In genomic region chr11:80923286-80923951, GRCm38 (mm10) we compare ENCODE assay signal across 15 mouse cellular contexts.
A peak's percentile ranks its signal among the peaks of the same experiment; 100 is the strongest.
DNase-seq lines count a peak whose midpoint lies in the region; ATAC-seq lines count a peak whose summit lies in the region.
"Had no signal": no experiment of that assay in that cellular context is flagged by ENCODE, and none has a peak within 500 bp of the region (broad histone marks: within the 10 kb centered on the region; RNA-seq: fewer than 3 reads in every experiment).

No protein-coding gene starts in this region.

- DNase-seq in midbrain, embryonic 14.5 days, result peak; percentile 25
- DNase-seq in midbrain, embryonic 10.5 days (ENCODE audit: low spot score), result no peak
- peak; percentile 47 to 63 for DNase-seq in frontal cortex, postnatal 36 days (ENCODE audit: low spot score in 2 of 2)
- DNase-seq in left cerebral cortex, postnatal 14 days (ENCODE audit: low spot score in 2 of 2), result peak; percentile 51 to 64
- peak; percentile 66 for DNase-seq in telencephalon, adult 2 months (ENCODE audit: low read depth, low spot score)
- no peak for DNase-seq in lung, postnatal 10 days
- no peak for DNase-seq in heart, postnatal 36 days
- DNase-seq: cerebellum, adult 8-10 months; kidney, adult 2 months had no signal

- intact Hi-C loops in left cerebral cortex, postnatal 14 days (cut with DNase I), result no loop called here
- intact Hi-C loops in heart, postnatal 36 days (cut with DNase I), result no loop called here

- H3K4me2 ChIP-seq in midbrain, embryonic 14.5 days (ENCODE audit: low read length), result no peak overlapping the region
- H3K4me2 ChIP-seq: embryonic facial prominence, embryonic 12.5 days; forebrain, embryonic 12.5 days; hindbrain, embryonic 15.5 days; liver, embryonic 15.5 days had no signal

- no peak overlapping the region for H3K9ac ChIP-seq in midbrain, embryonic 14.5 days (replicated peaks; ENCODE audit: low read length)
- H3K9ac ChIP-seq: embryonic facial prominence, embryonic 12.5 days; hindbrain, embryonic 15.5 days; liver, embryonic 15.5 days had no signal

- H3K4me1 ChIP-seq in midbrain, embryonic 14.5 days (ENCODE audit: control insufficient read depth, insufficient read depth, low read length), result no peaks in the 10 kb centered on the region
- no peaks in the 10 kb centered on the region for H3K4me1 ChIP-seq in midbrain, embryonic 10.5 days
- H3K4me1 ChIP-seq: embryonic facial prominence, embryonic 12.5 days; forebrain, embryonic 12.5 days; liver, embryonic 15.5 days had no signal

- no peaks in the 10 kb centered on the region for H3K36me3 ChIP-seq in midbrain, embryonic 14.5 days (ENCODE audit: control insufficient read depth, insufficient read depth, low read length)
- no peaks in the 10 kb centered on the region for H3K36me3 ChIP-seq in midbrain, embryonic 10.5 days
- H3K36me3 ChIP-seq: embryonic facial prominence, embryonic 12.5 days; forebrain, embryonic 12.5 days; hindbrain, embryonic 15.5 days; liver, embryonic 15.5 days had no signal

- no peak overlapping the region for H3K27ac ChIP-seq in midbrain, embryonic 14.5 days (replicated peaks; ENCODE audit: low read depth, low read length)
- no peak overlapping the region for H3K27ac ChIP-seq in midbrain, embryonic 10.5 days (replicated peaks)
- H3K27ac ChIP-seq: embryonic facial prominence, embryonic 12.5 days; forebrain, embryonic 12.5 days; hindbrain, embryonic 15.5 days; liver, embryonic 15.5 days; macrophage had no signal

- 81% methylated on average over 19 of the region's 19 CpGs for WGBS in midbrain, embryonic 14.5 days
- 92% methylated on average over 19 of the region's 19 CpGs for WGBS in midbrain, embryonic 10.5 days

- no peaks in the 10 kb centered on the region for H3K27me3 ChIP-seq in midbrain, embryonic 14.5 days (ENCODE audit: control insufficient read depth, insufficient read depth, low read length)
- no peaks in the 10 kb centered on the region for H3K27me3 ChIP-seq in midbrain, embryonic 10.5 days (ENCODE audit: low read depth, poor library complexity, severe bottlenecking)
- H3K27me3 ChIP-seq: embryonic facial prominence, embryonic 12.5 days; forebrain, embryonic 12.5 days; hindbrain, embryonic 15.5 days; liver, embryonic 15.5 days had no signal

- no peak overlapping the region for H3K4me3 ChIP-seq in midbrain, embryonic 14.5 days (replicated peaks; ENCODE audit: low read depth, low read length)
- H3K4me3 ChIP-seq in midbrain, embryonic 10.5 days, result no peak overlapping the region
- H3K4me3 ChIP-seq: embryonic facial prominence, embryonic 12.5 days; forebrain, embryonic 12.5 days; hindbrain, embryonic 15.5 days; liver, embryonic 15.5 days; myocyte had no signal

- H3K9me3 ChIP-seq in midbrain, embryonic 14.5 days (ENCODE audit: control insufficient read depth, low read length), result no peaks in the 10 kb centered on the region
- no peaks in the 10 kb centered on the region for H3K9me3 ChIP-seq in midbrain, embryonic 10.5 days (replicated peaks)
- H3K9me3 ChIP-seq: embryonic facial prominence, embryonic 12.5 days; forebrain, embryonic 12.5 days; hindbrain, embryonic 15.5 days; liver, embryonic 15.5 days had no signal

- no peak for ATAC-seq in midbrain, embryonic 14.5 days (ENCODE audit: low FRiP score, low TSS enrichment)

Comparison
In these comparisons a context has a peak if more than half of its experiments do, and no peak if none do; other contexts are left out.
1. DNase-seq: peak in midbrain, embryonic 14.5 days (single experiment), frontal cortex, postnatal 36 days (2 of 2), left cerebral cortex, postnatal 14 days (2 of 2) and telencephalon, adult 2 months (single experiment); none in midbrain, embryonic 10.5 days (single experiment), lung, postnatal 10 days (single experiment) and heart, postnatal 36 days (0 of 2).